Mouse (Mus musculus) lung, postnatal 0 days (tissue): ENCODE data around the gene Pias3.

Experiments used
- CTCF ChIP-seq: IDR thresholded peaks from 2 replicates; pipeline ENCODE4 v1.5.1; 2016; ENCODE audit warnings: antibody characterized with exemption, mild to moderate bottlenecking
- EP300 ChIP-seq: IDR thresholded peaks from 2 replicates; pipeline ENCODE4 v1.6.1; 2016; ENCODE audit warnings: antibody characterized with exemption, mild to moderate bottlenecking, control low read depth

DNA sequence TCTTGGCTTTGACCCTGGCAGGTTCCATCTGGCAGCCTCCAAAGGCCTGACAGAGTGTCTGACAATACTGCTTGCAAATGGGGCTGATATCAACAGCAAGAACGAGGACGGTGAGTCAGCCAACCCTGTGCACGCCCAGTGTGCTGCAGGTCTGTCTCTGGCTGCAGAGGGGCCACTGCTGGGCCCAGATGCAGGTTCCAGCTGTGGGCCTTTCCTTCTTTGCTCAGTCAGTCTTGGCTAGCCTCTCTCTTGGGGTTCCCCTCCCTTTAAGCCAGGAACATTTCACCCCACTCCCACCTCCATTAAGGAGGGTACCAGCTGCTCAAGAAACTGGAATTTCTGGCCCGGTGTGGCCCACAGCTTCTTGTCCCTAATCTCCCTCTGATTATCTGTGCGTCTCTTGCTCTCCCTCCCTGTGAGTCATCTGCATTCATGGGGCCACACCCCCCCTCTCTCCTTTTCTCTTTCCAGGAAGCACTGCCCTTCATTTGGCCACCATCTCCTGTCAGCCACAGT lies 17.0 kb upstream of the Pias3 start:
- TF ChIP-seq CTCF, result no peak
- no peak for TF ChIP-seq EP300
